Mouse (Mus musculus) kidney, adult 10 weeks (tissue): ENCODE results near the gene Met. TPM values are rescaled to one million over a fixed set of nuclear protein-coding genes. Genes with fewer than 3 reads are reported as not detected.

Experiments
- polyA plus RNA-seq: library from polyadenylated mRNA; stranded (reverse); fragments of 350-450 nt; fragmentation: Illumina TruSeq; extraction: RNeasy Lipid Tissue Mini Kit (QIAGEN cat#74804); gene quantifications from one replicate; pipeline ENCODE4 v1.2.3, GENCODE M21; 2014; ENCODE audit warnings: low read depth, low replicate concordance

The Met gene
- polyA plus RNA-seq, result 196 TPM

GRCm38 (mm10) chr6:17463434-17464280 is at the start of gene Met:
Gene Met, plus strand, starts transcription at chr6:17463800.

Other genes with a start within 250 kb of the Met start
- gene Cav2, start 182.6 kb upstream of the Met start, polyA plus RNA-seq, result 170 TPM
- 103 TPM for gene Cav1, start 157.5 kb upstream of the Met start, polyA plus RNA-seq
- gene Capza2, start 172.4 kb downstream of the Met start, polyA plus RNA-seq, result 488 TPM
- gene St7, start 229.1 kb downstream of the Met start, polyA plus RNA-seq, result 13.9 TPM